Mouse (Mus musculus): ENCODE data around the gene Trim54.

DNA sequence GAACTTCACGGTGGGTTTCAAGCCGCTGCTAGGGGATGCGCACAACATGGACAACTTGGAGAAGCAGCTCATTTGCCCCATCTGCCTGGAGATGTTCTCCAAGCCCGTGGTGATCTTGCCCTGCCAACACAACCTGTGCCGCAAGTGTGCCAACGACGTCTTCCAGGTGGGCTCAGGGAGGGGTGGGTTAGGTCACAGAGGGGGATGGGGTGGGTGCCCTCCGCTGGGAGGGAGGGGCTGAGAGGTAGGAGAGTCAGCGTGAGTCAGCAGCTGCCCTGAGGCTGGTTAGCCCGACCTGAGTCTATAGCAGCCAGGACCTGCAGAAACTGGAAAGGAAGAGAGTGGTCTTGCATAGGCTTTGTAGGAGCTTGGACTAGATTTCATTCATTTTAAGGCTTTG is 400 bp downstream of the Trim54 start:
- TF ChIP-seq CHD2 (IDR thresholded peaks at IDR 0.05; ENCODE audit: low read length) (no peak), TCF12 (IDR thresholded peaks at IDR 0.05; ENCODE audit: low read depth, low read length) (no peak), TAL1 (IDR thresholded peaks at IDR 0.05; ENCODE audit: low read length) (no peak), ETS1 (IDR thresholded peaks at IDR 0.05; ENCODE audit: low read depth, low read length) (no peak), MAFK (IDR thresholded peaks at IDR 0.05; ENCODE audit: borderline replicate concordance, low read depth, low read length) (no peak), CTCF (IDR thresholded peaks at IDR 0.05 in 2 of 3, conservative IDR thresholded peaks at IDR 0.05 in 1 of 3; ENCODE audit: control insufficient read depth in 1 of 3, insufficient read depth in 1 of 3, low read depth in 2 of 3, low read length in 3 of 3, poor library complexity in 1 of 3, severe bottlenecking in 1 of 3) (no peak), CHD1 (IDR thresholded peaks at IDR 0.05; ENCODE audit: low read depth, low read length) (no peak), USF2 (IDR thresholded peaks at IDR 0.05; ENCODE audit: borderline replicate concordance in 1 of 2, insufficient read depth in 1 of 2, low read depth in 1 of 2, low read length in 2 of 2) (no peak), POLR2AphosphoS2 (IDR thresholded peaks at IDR 0.05; ENCODE audit: low read length) (no peak), JUND (IDR thresholded peaks at IDR 0.05; ENCODE audit: low read depth, low read length) (no peak), MYC (IDR thresholded peaks at IDR 0.05; ENCODE audit: low read depth, low read length) (no peak), MAX (IDR thresholded peaks at IDR 0.05; ENCODE audit: low read length) (no peak), SIN3A (IDR thresholded peaks at IDR 0.05; ENCODE audit: low read length) (no peak), POLR2A (IDR thresholded peaks at IDR 0.05; ENCODE audit: control insufficient read depth in 1 of 2, insufficient read depth in 1 of 2, low read depth in 1 of 2, low read length in 2 of 2, poor library complexity in 1 of 2) (no peak)
